ENCODE assay signal across 12 mouse cellular contexts in genomic region chr8:73310036-73310435, GRCm38 (mm10).
"Had no signal": no experiment of that assay in that cellular context is flagged by ENCODE, and none has a peak within 500 bp of the region (broad histone marks: within the 10 kb centered on the region; RNA-seq: fewer than 3 reads in every experiment).

No protein-coding gene starts in this region.

- H3K27ac ChIP-seq: left cerebral cortex, adult 2 months; limb, embryonic 15.5 days; liver, embryonic 12.5 days; midbrain, embryonic 10.5 days; midbrain, embryonic 15.5 days had no signal

- DNase-seq: kidney, adult 18-20 months; kidney, postnatal 10 days; lung, embryonic 14.5 days; lung, postnatal 4 days; right cerebral cortex, adult 18-20 months; right cerebral cortex, postnatal 25 days; thymus, postnatal 36 days had no signal

- H3K4me1 ChIP-seq: limb, embryonic 15.5 days; midbrain, embryonic 15.5 days had no signal

- H3K4me3 ChIP-seq: left cerebral cortex, adult 2 months; limb, embryonic 15.5 days; liver, embryonic 12.5 days; midbrain, embryonic 10.5 days; midbrain, embryonic 15.5 days had no signal
